Mouse (Mus musculus) neutrophil, adult 5-6 weeks (primary cell): ENCODE results near the gene Tepsin. TPM values are rescaled to one million over a fixed set of nuclear protein-coding genes. Genes with fewer than 3 reads are reported as not detected.

Experiments
- ATAC-seq: fragments of 151-379, 151-347 bp; 2 replicates; pipeline ENCODE4 v1.8.0; 2017; ENCODE audit warnings: mild to moderate bottlenecking, moderate TSS enrichment; ENCODE audit not compliant: insufficient number of reproducible peaks, poor library complexity, low FRiP score, severe bottlenecking; ENCODE audit errors: extremely low read depth
- total RNA-seq: library from RNA; stranded (forward); fragments of 200-1000 nt; gene quantifications from 2 replicates; pipeline ENCODE4 v1.2.3, GENCODE M21; 2017

Gene Tepsin
- total RNA-seq, 1 experiment from 2014 or later = 30.6 TPM

- ATAC-seq = no peak
Observed at GRCm38 (mm10) chr11:120114488-120115215, 16.1 kb upstream of the Tepsin start.

GRCm38 (mm10) chr11:120112136-120112535 is 13.6 kb upstream of the Tepsin start:
- ATAC-seq = no peak

GRCm38 (mm10) chr11:120111033-120111432 is 12.5 kb upstream of the Tepsin start:
- peak; percentile 30; the same call in 1 of the 2 replicates for ATAC-seq

GRCm38 (mm10) chr11:120110554-120110953 is 12.0 kb upstream of the Tepsin start:
- no peak for ATAC-seq

- no peak for ATAC-seq
Observed at GRCm38 (mm10) chr11:120109558-120110210, 11.2 kb upstream of the Tepsin start.

- ATAC-seq = no peak
Observed at GRCm38 (mm10) chr11:120107796-120108195, 9.3 kb upstream of the Tepsin start.

GRCm38 (mm10) chr11:120107026-120107425 is 8.5 kb upstream of the Tepsin start:
- ATAC-seq = no peak

GRCm38 (mm10) chr11:120103431-120103997 is 5.0 kb upstream of the Tepsin start:
- no peak for ATAC-seq

- ATAC-seq = peak; percentile 30; the same call in 1 of the 2 replicates
Observed at GRCm38 (mm10) chr11:120101036-120101435, 2.5 kb upstream of the Tepsin start.

- no peak for ATAC-seq
Observed at GRCm38 (mm10) chr11:120092817-120093591, 5.5 kb downstream of the Tepsin start.

- ATAC-seq = no peak
Observed at GRCm38 (mm10) chr11:120090661-120091060, 7.9 kb downstream of the Tepsin start.

GRCm38 (mm10) chr11:120086702-120087152 is 11.8 kb downstream of the Tepsin start, which contains the start of gene Cep131:
TSS of gene Cep131 (minus strand) at chr11:120086827.
- ATAC-seq = peak; percentile 97

GRCm38 (mm10) chr11:120085891-120086627 is 12.5 kb downstream of the Tepsin start:
- no peak for ATAC-seq

GRCm38 (mm10) chr11:120080282-120080681 is 18.2 kb downstream of the Tepsin start:
- no peak for ATAC-seq

GRCm38 (mm10) chr11:120076191-120076590 is 22.3 kb downstream of the Tepsin start:
- no peak for ATAC-seq

GRCm38 (mm10) chr11:120072986-120073647 is 25.4 kb downstream of the Tepsin start:
- ATAC-seq = no peak

GRCm38 (mm10) chr11:120071731-120072320 is 26.7 kb downstream of the Tepsin start:
- ATAC-seq = no peak

GRCm38 (mm10) chr11:120071065-120071464 is 27.5 kb downstream of the Tepsin start:
- no peak for ATAC-seq
